Mouse (Mus musculus): ENCODE results near the gene Cpd.
A peak's percentile ranks its signal among the peaks of the same experiment; 100 is the strongest.

Cpd gene

DNA sequence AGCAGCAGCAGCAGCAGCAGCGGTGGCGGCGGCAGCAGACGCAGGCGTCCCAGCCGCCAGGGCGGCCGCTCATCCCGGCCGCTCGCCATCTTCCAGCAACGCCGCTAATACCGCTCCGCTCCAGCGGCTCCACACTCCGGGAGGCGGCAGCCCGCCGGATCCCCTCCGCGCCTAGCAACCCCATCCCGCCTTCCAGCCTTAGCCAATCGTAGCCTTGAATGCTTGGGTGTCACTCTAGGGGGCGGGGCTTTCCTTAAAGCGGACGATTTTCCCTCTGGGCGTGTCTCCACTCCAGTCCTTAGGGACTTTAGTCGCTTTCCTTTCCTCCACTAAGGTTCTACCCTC, at the start of gene Cpd:
Gene Cpd, minus strand, starts transcription at position 141 of the 345 bp plus-strand sequence.
- DNase-seq, result peak; percentile 97

DNA sequence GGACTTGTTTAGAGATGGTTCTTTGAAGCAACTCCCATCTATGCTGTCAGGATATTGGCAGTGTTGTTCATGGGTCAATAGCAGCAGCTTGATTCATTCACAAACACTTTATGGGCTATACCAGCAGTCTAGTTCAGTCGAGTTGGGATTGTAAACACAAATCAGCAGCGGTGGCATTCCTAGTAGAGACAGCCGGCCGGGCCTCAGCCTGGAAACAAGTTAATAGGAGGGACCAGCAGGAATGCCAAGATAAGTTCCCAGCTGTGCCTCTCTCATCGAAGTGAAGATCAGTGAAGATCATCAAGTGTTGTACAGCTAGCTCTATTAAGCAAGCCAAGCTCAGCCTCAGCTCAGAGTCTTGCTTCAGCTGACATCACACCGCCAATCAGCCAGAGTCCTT, 49.5 kb upstream of the Cpd start:
- DNase-seq, result no peak

DNA sequence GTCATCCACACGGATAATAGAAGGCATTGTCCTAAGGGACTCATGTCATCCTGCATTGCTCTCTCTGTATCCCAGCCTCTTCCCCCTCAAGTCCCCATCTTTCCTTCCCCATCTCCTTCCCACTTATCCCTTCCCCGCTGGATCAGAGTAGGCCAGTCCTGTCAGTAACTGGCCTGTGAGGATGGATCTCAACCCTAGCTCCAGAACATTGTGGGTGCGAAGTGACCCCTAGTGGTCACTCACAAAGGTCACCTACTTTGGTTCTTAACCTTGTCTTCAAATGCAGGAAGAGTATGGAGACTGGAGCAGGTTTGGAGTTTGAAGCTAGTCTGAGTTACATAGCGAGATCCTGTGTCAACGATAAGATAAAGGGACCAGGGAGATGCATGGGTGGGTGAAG, 47.4 kb upstream of the Cpd start:
- peak; percentile 14 for DNase-seq

DNA sequence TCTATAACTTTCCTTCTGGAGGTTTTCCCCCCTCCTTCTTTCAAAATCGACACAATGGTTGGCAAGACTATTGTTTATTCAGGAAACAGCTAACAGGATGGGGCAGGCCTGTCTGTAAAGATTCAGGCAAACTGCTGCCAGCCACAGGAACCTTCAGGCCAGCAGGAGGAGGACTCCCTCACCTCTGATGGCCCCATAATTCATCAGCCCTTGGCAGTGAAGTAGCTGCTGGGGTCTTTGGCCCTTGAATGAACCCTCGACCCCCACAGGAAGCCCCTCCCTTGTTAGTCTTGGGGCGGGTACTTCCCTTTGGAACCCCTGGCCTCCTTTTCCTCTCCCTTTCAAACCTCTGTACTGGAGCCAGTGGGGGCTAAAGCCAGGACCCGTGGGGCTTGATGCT, 46.8 kb upstream of the Cpd start:
- no peak for DNase-seq

DNA sequence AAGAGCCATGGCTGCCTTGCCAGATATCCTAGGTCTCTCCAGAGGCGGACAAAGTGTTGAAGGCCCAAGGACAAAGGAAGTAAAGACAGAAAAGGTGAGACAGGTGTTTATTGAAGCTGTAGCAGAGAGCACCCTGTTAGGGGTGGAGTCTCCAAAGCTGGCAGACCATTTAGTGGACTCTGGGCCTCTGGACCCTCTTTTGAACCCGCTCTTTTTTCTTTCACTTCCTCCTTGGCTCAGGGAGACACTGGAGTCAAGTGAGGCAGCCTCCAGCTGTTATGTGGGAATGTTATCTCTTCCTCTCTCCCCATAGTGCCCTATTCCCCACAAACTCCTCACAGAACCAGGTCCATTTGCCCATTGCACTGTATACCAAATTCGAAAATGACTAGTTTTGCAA, 46.2 kb upstream of the Cpd start:
- no peak for DNase-seq

DNA sequence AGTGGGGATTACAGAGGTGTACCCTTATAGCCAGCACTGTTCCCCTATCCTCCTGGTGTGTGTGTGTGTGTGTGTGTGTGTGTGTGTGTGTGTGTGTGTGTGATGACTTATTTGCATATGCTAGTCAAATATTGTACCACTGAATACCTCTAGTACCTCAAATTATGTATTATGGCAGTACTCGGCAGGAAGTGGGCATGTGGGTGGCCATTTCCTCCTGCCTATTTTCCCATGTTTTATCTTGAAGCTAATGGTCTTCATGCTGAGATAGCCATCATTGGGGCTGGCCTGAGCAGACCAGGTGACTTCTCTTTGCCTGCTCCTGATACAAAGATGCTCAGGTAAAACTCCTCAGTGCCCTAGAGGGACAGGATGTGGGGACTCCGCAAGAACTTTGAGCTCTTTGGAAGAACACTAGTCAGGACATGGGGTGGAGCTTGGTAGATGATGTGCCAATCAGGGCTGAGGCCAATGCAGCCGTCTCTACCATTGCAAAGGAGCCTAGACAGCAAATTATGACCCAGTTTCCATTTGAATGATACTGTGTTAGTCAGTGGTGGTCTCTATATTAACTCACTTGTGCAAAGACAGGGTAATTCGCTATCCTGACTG, 45.0 kb upstream of the Cpd start:
- DNase-seq, result no peak

DNA sequence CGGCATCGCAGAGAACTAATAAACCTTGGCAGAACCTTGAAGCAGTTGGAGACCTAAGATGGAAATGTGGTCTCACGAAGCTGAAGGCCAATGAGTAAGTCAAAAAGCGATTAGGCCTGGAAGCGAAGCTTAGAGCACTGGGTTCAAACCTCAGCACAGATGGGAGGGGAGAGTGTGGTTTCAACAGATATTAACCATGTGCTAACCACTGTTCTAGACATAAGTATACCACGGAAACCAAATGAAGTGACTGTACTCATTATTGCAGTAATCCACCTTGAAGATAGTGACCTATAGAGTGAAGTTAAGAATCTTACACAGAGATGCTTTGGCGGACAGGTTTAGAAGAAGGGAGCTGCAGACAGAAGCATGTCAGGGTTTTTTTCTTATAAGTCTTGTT, 44.4 kb upstream of the Cpd start:
- DNase-seq, result no peak

DNA sequence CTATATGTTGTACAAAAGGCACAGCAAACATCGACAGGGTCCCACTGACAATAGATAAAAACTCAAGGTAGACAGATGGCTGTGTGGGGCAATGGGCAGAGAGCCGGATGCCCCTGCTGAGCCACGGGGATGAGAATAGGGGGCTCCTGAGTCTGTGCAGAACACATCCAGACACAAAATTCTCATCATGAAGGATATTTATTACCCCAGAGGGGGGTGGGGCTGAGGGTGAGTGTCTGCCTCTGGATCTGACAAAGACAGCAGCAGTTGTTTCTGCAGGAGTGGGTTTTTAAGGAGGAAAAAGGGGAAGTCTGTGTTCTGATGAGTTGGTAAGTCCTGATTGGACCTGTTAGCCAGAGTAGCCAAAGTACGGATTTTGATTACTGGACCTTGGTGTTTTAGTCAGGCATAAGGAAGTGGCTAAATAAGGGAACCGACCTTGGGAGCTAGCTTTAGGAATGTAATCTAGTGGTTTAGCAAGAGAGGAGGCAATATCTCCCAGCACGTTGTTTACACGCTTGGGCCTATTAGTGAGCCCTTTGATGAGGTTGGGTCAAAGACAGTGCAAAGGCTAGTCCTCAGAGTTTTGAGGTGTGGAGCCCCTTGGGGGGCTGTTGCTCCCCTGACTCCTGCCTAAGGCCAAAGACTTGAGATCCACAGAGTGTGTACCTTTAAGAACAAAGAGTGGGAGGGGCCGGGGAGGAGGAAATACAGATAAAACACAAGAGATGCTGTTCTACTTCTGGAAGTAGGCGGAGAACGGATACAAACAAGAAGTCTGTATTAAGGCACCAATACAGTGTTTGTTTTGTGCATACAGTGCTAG, 42.7 kb upstream of the Cpd start:
- peak; percentile 18 for DNase-seq

DNA sequence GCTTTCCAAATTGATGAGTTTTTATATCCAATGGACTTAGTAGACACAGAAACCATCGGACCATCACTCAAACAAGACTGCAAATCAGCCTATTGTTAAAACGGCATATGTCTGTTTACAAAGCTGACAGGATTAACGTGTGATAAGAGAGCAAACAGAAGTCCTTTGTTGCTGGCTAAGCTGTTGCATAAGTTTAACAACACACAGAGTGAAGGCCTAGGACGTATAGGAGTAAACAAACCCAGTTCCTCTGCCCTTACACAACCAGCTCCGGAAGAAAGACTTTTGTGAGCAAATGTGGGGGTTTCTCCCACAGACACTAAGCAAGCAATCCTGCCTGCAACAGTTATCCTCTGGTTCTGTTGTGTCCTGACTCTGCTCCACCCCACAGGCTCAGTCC, 37.6 kb upstream of the Cpd start:
- DNase-seq, result no peak

DNA sequence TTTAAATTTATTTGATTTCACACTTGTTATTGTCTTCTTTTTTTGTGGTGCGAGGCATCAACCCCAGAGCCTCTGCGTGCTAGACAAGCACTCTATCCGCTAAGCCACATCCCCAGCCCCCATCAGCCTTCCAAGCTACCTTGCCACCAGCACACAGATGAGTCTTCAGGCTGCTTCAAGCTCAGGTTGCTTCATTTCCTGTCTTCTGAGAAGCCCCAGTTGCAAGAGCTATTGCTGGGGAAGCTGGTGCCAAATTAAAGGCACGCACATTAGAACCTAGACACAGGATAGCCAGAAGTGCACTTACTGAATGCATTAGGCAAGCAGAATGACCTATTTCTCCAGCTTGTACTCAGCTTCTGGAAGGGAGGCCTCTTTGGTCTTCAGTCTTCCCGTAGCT, 33.0 kb upstream of the Cpd start:
- DNase-seq, result no peak

DNA sequence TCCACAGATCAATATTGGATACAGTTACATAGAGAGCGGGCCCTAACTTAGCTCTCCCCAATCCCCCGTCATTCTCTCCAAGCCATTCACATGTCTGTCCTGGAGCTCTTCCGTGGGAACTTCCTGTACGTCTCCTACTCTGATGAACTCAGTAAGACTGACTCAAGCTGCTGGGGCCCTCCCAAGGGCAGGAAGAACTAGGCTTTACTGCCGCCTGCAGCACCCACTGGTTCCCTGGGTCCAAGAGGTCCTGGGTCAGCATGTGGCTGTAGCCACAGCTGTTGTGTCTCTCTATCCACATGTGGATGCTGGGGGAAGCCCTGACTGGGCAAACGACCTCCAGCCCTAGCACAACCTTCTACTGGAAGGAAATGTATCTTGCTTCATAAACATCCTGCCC, 27.9 kb upstream of the Cpd start:
- no peak for DNase-seq

DNA sequence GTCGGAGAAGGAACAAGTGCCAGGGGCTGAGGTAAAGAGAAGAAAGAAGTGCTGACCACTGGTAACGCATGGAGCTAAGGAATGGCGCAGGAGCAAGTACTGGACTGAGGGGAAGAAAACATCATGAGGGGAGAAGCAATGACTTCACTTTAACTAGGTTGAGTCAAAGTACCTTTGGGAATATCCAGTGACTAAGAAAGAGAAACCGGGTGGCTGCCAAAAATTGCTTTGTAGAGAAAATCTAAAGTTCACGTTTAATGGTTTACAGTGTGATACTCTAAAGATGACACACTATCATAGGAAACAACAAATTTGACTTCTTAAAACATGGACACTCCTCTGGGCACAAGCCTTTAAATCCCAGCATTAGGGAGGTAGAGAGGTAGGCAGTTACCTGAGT, 27.0 kb upstream of the Cpd start:
- no peak for DNase-seq

DNA sequence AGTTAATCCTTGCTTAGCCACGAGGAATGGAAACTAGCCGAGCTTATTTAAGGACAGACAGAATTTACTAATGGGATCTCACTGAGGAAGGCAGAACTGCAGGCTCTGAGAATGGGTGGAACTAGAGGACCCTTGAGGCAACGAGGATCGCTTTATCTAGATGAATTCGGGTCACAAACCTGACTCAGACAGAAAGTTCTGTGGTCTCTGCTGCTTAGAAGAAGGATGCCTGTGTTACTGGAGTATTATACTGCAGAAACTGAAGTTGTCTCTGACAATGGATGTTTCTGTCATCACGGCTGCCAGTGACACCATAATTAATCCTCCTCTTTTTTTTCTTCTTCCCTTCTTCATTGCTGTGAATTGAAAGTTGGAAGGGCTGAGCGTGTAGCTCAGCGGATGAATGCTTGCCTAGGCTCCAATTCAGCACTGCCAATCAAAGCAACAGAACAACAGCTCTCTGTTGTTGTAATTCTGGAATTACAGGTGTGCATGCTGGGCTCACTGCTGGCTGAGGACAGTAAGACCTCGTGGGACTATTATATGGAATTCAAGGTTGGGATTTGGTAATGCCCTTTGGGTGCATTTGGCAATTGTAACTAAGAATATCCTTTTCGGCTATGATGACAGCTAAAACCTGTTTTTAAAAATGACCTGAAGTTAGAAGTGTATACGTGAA, 25.9 kb upstream of the Cpd start:
- DNase-seq, result no peak

DNA sequence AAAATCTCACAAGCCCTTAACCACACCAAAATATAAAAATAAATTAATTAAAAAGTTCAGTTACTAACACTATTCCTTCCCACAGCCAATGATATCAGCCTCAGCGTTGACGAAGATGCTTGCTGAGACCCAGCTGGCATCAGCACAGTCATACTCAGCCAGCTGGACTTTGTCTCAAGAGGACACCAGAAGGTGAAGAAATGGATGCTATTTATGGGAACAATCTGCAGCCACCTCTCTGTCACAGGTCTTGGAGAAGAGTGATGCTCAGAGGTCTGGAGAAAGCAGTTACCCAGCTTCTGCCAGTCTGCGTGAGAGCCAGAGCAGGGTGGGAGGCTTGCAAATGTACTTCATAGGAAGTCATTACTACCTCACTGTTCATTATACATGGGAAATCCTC, 14.4 kb upstream of the Cpd start:
- DNase-seq, result no peak

DNA sequence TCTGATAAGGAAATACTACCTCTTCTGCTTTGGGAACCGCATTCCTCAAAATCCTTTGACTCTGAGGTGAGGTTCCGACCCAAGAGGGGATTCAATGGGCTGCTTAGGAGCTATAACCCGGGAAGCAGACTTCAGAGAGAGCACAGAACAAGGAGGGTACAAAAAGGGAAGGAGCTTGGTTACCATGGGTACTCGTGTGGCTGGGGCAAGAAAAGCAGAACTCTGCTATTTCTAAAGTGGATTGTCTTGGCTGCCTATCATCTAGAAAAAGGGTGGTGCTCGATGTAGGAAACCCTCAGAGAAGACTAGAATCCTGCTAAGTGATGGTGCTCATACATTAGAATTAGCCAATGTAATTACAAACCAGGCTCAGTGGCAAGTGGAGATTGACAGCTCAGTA, 12.4 kb upstream of the Cpd start:
- DNase-seq, result no peak

DNA sequence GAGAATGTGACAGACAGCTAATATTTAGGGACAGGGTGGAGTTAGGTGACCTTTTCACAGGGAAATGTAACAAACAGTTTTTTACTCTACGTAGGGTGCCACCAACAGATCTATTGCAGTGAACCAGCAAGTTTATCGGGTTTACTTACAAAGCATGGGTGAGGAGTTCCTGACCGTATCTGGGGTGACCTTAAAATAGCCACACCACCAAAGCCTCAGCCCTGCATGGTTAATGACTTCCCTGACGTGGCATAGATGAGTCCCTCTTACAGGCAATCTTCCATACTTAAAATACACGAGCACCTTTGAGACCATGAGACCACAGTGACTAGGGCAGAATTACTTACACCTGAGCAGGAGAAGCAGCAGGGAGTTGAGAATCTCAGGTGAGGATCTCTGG, 12.0 kb upstream of the Cpd start:
- no peak for DNase-seq

DNA sequence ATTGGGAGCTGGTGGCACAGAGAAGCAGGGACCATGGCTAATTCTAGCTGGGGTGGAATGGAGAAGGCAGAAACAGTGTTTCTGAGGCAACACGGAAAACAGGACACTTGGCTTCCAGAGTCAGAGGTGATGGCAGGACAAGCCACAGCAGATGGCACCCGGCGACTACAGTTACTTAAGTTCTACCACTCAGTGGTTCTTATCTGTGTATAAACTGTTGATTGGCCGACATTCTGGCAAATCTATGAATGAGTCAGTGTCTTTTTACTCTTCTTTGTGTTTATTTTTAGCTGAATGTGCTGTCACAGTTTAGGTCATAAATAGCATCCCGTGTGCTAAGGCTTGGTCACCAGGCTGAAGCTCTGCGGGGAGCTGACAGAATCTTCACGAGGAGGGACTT, 10.3 kb upstream of the Cpd start:
- DNase-seq, result no peak

DNA sequence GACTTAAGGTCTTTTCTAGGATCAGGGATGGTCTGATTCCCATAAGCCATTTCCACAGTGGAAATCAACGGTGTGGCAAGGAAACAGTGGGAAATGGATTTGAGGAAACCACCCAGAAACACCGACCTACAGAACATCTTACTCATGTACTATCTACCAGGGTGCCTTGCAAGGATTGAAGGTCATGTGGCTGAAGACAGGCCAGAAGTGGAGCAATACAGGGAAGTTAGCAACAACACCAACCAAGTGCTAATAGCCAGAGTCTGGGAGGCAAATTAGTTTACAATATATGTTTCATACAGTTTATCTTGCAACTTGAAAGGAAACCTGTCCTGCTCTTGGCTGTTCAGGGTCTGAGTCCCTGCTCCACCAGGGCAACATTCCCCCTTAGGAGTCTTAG, 9.8 kb upstream of the Cpd start:
- no peak for DNase-seq

DNA sequence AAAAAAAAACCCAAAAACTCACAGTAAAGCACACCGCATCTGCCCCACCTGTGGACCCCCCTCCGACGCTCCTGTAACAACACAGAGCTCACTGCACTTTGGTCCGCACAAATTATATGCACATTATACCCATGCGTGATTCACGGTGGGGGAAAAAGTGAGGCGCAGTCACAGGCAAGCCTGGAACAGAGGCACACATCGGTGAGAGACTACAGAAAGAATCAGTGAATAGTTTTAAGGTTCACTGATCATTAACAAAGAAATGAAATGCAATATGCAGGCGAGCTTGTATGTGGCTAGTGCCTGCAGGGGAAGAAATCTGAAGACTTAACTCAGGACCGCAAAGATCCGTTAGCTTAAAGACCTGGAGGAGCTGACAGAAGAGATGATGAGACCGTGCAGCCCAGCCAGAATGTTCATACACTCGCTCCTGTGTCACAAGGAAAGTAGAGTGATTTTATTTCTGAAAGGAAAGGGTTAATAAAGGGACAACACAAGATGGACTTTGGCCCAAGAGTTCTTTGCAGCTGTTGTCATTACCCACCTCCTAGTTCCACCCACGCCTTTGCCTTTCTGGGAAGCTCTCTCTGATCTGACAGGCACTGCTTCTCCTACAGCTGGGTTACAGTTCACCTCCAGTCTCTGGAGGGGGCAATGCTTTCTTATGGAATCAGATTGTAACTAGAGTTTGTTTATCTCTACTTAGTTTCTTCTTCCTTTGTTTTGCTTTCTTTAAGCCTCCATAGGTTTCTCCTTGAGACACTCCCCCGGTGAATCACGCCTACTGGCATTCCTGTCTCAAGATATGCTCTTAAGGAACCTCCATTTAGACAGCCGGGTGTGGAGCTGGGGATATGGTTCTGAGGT, 7.9 kb upstream of the Cpd start:
- no peak for DNase-seq

DNA sequence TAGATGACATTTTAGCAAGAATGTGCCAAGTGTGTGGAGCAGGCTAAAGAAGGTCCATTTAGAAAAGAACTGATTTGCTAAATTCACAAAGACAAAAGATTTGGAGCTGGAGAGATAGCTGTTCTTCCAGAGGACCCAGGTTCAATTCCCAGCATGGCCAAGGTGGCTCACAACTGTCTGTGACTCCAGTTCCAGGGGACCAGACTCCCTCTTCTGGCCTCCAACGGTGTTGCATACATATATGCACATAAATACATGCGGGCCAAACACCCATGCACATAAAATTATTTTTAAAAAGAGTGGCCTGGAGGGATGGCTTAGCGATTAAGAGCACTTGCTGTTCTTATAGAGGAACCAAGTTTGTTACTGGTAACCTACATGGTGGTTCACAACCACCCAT, 4.7 kb upstream of the Cpd start:
- DNase-seq, result no peak

DNA sequence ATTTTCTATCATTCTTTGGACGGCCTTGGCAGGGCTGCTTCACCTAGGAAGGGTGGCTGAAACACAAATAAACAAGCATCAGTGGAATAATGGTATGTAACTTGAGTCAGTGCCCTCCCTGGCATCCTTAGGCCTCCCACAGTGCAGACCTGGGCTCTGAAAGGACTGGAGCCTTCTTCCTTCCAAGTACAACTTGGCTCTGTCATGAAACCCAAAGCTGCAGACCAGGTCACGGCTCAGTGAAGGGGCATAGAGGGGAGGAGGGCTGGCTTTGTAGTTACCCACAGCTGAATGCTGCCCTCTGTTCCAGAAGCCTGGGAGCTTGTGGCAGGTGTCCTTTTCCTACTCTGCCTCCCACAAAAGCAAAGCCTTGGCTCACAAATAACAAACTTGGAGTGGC, 2.8 kb upstream of the Cpd start:
- DNase-seq, result no peak

DNA sequence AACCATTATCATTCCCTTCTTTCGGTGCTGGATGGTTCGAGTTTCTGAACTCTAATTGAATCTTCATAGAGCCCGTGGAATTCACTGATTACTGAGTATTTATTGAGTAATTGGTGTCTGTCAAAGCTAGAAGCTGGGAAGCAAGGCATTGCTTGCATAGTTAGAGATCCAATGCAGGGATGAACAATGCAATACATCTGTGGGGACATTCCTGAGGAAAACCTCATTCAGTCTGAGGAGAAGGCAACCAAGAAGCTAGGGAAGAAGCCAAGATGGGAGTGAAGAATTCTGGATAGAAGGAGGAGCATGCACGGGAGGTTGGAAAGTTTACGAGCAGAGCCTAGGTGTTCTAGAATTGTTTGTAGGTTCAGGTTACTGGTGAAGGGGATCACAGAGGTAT, 1.3 kb upstream of the Cpd start:
- DNase-seq, result no peak

DNA sequence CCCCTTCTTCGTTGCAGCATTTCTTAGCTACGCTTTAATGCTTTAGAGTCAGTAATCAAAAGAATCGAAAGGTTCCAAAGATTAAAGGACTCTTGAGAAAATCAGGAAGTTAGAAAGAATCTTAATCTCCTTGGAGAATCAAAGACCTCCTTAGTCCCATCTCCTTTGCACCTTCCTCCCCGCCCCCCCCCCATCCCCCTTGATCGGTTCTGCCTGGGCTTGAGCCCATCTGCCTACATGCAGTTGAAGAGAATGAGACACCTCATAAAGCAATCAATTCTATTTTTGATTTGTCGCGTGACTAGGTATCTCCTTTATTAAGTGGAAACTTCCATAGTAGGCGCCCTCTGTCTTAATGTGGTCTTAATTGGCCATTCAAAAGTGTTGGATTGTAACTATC, 536 bp upstream of the Cpd start:
- DNase-seq, result no peak
